Mouse (Mus musculus) heart, adult 2 months (tissue): ENCODE data around the gene Ifngr1.

Experiments used
- CTCF ChIP-seq: fragments of 200-600 bp; IDR thresholded peaks from 2 replicates; pipeline ENCODE4 v1.8.1; 2022; ENCODE audit warnings: antibody characterized with exemption, mild to moderate bottlenecking, moderate library complexity
- POLR2A ChIP-seq: fragments of 200-500 bp; IDR thresholded peaks from 2 replicates; pipeline ENCODE4 v1.6.1; 2011; ENCODE audit warnings: mild to moderate bottlenecking, low read depth, low read length, control low read depth; ENCODE audit not compliant: insufficient read depth

DNA sequence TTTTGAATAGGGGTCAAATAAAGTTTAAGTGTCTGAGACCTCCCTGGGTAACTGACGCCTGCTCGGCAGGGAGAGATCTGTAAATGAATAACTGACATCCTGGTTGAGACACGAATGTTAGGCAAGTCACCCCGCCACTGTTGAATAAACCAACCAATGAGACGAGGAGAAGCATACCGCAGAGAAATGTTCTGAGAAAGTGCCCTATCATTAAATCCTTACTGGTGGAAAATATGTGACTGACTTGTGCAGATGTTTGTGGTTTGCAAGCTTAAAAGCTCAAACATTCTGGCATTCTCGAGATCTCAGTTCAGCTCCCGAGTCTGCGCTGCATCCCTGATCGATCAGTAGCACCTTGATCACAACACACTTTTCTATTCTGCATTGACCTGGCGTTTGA is 6.3 kb downstream of the Ifngr1 start:
- TF ChIP-seq POLR2A (no peak), CTCF (no peak)
